Mouse (Mus musculus) right cerebral cortex, adult 2 months (tissue): ENCODE data around the gene Csf3r.
A peak's percentile ranks its signal among the peaks of the same experiment; 100 is the strongest.
"Not testable (repeated sequence)": the region's sequence is repeated elsewhere in the genome, so short reads cannot be mapped to it uniquely, and the experiment has no call there.

Experiments used
- DNase-seq, 2 experiments: peaks; one replicate each; pipeline ENCODE4 v3.0.0; 2021 to 2022; ENCODE audit warnings: low spot score in 2 of 2

The Csf3r gene

GRCm38 (mm10) chr4:126024303-126024900, at the start of gene Csf3r:
TSS of gene Csf3r (plus strand) at chr4:126024550.
- no peak for DNase-seq

- DNase-seq, result no peak
Measured at GRCm38 (mm10) chr4:125977768-125978167, 46.6 kb upstream of the Csf3r start.

- DNase-seq, result no peak
Measured at GRCm38 (mm10) chr4:125983279-125983678, 41.1 kb upstream of the Csf3r start.

GRCm38 (mm10) chr4:125985703-125986102, 38.6 kb upstream of the Csf3r start:
- DNase-seq, result not testable (repeated sequence)

GRCm38 (mm10) chr4:125987071-125987470, 37.3 kb upstream of the Csf3r start:
- no peak for DNase-seq

- DNase-seq, result no peak
Measured at GRCm38 (mm10) chr4:125989061-125989460, 35.3 kb upstream of the Csf3r start.

- peak; percentile 70 to 74 for DNase-seq
Measured at GRCm38 (mm10) chr4:125990143-125990542, 34.2 kb upstream of the Csf3r start.

GRCm38 (mm10) chr4:125992206-125992605, 32.1 kb upstream of the Csf3r start:
- no peak for DNase-seq

GRCm38 (mm10) chr4:125992906-125993305, 31.4 kb upstream of the Csf3r start:
- no peak for DNase-seq

GRCm38 (mm10) chr4:125996576-125996975, 27.8 kb upstream of the Csf3r start:
- no peak for DNase-seq

- no peak for DNase-seq
Measured at GRCm38 (mm10) chr4:125997826-125998225, 26.5 kb upstream of the Csf3r start.

GRCm38 (mm10) chr4:126001311-126002199, 22.8 kb upstream of the Csf3r start:
- DNase-seq, result no peak

- DNase-seq, result no peak
Measured at GRCm38 (mm10) chr4:126017676-126018332, 6.5 kb upstream of the Csf3r start.

- DNase-seq, result no peak
Measured at GRCm38 (mm10) chr4:126018966-126019538, 5.3 kb upstream of the Csf3r start.

GRCm38 (mm10) chr4:126025801-126026200, 1.5 kb downstream of the Csf3r start:
- no peak for DNase-seq

- no peak for DNase-seq
Measured at GRCm38 (mm10) chr4:126027980-126028379, 3.6 kb downstream of the Csf3r start.

- no peak for DNase-seq
Measured at GRCm38 (mm10) chr4:126029042-126029441, 4.7 kb downstream of the Csf3r start.

GRCm38 (mm10) chr4:126030705-126031104, 6.4 kb downstream of the Csf3r start:
- DNase-seq, result no peak

- DNase-seq, result no peak
Measured at GRCm38 (mm10) chr4:126035413-126035812, 11.1 kb downstream of the Csf3r start.

GRCm38 (mm10) chr4:126046851-126047585, 22.7 kb downstream of the Csf3r start, which contains the start of gene Mrps15:
TSS of gene Mrps15 (plus strand) at chr4:126046925.
- peak; percentile 85 to 89 for DNase-seq

GRCm38 (mm10) chr4:126051617-126052016, 27.3 kb downstream of the Csf3r start:
- peak; percentile 74 to 76 for DNase-seq
